Mouse (Mus musculus): ENCODE data around the gene Shh. TPM values are rescaled to one million over a fixed set of nuclear protein-coding genes. Genes with fewer than 3 reads are reported as not detected.

Shh gene
- total RNA-seq (2023), result not detected

DNA sequence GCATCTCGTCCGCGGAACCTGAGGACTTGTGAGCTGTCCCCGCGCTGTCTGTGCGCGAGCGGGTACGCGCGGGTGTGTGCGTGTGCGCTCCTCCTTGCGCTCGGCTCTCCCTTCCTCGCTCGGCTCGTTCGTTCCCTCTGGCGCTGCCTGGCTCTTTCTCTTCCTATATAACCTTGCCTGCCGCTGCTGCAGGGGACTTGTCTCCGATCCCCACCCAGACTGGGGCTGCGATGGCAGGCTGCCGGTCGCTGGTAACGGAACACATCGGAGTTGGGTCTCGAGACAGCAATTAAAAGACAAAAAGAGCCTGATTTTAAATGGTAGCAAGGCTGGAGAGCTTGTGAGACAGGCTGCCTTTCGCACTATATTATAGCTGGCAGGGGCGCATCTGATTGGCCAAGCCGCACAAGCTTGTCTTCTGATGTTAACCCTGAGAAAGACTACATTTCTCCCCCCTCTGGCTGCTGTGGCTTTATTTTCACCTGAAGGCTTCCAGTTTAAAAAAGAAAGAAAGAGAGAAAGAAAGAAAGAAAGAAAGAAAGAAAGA, at the start of gene Shh:
Gene Shh (minus strand): TSS at position 497 of the 547 bp plus-strand sequence.

Other genes with a start within 250 kb of the Shh start
- gene Cnpy1, start 221.4 kb downstream of the Shh start, total RNA-seq (2023), result not detected
- gene Rbm33, start 150.1 kb downstream of the Shh start, total RNA-seq (2023), result 100 to 1,000 TPM; 163 to 171 TPM

All from B cell, adult 67 days (primary cell).